Mouse (Mus musculus): ENCODE results near the gene Hoxa2.

DNA sequence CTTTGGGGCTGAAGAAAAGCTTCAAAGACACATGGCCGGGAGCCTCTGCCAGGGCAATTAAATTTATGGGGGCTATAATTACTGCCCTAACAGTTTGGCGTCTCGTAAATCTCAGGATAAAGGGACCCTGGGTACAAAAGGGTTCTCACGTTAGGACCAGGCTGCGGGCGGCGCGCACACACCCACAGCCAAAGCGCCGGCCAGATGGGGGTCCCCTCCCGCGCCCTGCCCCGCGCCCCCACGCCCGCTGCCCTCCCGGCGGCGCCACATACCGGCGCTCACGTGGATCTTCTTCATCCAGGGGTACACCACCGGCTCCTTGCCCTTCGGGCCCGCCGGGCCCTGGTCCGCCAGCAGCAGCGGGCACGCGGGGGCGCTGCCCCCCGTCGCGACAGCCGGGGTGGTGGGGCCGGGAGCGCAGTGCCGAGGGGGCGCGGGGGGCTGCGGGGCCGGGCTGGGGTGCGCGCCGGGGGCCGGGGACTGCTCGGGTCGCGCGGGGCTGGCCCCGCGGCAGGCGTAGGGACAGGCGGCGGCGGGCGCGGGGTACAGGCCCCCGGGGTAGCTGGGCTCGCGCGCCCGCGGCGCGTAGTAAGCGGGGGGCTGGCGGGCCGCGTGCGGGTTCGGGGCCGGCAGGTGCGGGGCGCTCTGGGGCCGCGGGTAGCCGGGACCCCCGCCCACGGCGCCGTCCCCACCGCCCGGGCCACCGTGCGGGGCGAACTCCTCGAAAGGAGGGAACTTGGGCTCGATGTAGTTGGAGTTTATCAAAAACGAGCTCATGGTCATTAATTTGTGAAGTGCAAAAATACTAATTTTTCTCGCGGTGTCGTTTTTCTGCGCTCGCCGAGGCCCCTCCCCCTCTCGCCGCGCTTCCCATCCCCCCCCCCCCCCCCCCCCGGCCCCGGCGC, 26.5 kb upstream of the Hoxa2 start, which contains the start of gene Hoxa4:
- TF ChIP-seq CTCF (IDR thresholded peaks at IDR 0.05; ENCODE audit: insufficient read depth, low read depth, low read length) (no peak), POLR2A (IDR thresholded peaks at IDR 0.05; ENCODE audit: insufficient read depth, low read depth, low read length) (no peak)

Measured in olfactory bulb, adult 2 months (tissue).